Mouse (Mus musculus) adipocyte (in vitro differentiated cells): ENCODE results near the gene Rsl1d1.

Source experiments
- DNase-seq: peaks from one replicate; pipeline ENCODE4 v3.0.0-alpha.2; 2016; ENCODE audit warnings: low spot score

The Rsl1d1 gene

DNA sequence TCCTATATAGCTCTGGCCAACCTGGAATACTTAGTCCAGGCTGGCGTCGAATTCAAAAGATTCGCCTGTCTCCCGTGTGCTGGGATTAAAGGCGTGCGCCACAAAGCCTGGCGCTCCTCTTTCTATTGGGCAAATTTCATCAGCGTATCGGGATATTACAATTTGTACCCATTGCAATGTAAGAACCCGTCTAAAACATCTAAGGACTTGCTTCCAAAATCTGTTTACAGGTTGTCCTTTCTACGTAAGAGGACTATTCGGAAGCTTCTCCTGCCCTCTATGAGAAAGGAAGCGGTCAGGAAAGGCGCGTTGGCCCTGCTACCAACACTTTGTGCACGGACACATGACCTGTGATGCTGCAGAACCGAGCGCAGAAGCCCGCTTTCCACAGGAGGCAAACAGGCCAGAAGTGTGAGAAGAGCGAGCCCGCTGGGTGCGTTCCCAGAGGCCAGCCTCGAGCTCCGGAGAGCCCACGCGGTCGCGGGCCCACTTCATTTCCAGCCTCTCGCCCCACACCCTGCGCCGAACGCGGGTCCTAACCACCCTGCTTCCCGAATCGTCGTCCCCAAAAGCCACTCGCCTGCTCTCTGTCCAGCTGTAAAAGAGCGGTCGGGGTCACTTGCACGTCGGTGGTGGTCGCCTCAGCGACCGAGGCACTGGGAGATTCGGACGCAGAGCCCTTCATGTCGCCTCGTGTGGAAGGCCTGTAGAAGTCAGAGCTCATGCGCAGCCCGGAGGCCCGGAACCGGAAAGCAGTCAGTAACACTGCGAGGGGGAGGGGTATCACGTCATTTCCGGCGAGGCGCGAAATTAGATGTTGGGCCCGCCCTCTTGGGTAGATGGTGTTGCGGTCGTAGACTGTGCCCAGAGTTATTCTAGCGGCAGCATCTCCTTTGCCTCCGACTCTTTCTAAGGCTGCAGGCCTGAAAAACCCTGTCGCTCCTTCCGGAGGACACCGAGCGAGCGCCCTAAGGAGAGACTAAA, at the start of gene Rsl1d1:
Gene Rsl1d1 (minus strand): TSS at position 761 of the 984 bp plus-strand sequence.
- DNase-seq = peak; percentile 98

DNA sequence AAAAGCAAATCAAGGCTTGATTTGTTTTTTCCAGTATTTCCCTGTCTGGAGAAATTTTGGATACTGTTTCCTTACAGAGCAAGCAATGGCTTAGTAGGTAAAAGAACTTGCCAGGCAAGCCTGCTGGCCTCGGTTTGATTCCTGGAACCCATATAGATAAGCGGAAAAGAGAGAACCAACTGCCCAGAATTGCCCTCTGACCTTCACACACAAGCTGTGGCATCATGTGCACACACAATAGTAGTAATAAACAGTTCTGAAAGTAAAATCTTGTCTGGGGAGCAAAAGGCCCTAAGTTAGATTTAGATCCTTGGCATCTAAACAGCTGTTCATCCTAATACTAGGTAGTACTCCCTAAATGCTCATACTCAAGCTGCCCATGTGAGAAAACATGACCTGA, 44.7 kb upstream of the Rsl1d1 start:
- peak; percentile 61 for DNase-seq

DNA sequence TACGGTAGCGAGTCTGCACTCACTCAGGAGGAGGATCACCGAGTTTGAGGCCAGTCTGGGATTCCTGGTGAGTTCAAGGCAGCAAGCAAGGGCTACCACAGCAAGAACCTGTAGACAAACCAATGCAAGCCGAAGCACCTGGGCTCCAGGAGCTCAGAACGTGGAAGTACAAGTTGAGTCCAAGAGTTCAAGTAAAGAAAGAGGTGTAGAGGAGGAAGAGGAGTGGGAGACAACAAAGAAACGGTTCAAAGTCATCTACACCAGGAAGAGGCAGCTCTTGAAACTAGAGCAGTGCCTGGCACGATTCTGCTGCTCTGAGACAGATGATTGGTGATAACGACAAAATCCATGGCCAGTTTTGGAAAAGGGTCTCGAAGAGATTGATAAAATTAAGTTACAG, 42.6 kb upstream of the Rsl1d1 start:
- no peak for DNase-seq

DNA sequence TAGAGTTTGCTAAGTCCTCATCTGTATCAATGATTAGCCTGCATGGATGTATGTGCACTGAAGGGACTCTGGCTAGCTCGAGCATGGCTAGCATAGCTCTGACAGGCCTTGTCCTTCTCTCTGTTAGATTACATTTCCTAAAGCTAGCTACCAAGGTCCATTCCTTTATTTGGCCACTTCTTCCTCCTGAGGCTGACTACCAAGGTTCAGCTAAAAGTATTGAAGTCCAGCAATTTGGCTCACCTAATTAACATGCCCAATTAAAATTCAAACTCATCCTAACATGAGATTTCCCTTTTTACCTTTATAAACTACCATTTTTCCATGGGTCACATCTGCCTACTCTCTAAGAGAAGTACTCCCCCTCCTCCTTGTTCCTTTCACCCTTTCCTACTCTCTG, 39.3 kb upstream of the Rsl1d1 start:
- no peak for DNase-seq

DNA sequence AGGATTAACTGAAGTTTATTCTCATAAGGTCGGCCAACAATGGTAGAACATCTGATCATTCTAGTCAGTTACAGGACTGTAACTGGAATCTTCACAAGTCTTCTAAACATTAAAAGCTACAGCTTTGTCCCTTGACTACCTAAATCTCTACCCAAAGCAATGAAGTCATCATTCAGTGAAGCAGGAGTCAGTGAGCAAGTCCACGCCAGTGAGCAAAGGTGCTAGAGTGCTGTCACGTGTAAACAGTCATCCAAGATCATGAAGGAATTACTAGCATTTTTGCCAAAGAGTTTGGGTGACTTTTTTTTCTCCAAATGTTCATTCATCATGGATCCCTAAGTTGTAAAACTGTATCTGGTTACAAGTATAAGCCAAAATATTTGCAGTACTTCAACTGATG, 14.7 kb upstream of the Rsl1d1 start:
- no peak for DNase-seq

DNA sequence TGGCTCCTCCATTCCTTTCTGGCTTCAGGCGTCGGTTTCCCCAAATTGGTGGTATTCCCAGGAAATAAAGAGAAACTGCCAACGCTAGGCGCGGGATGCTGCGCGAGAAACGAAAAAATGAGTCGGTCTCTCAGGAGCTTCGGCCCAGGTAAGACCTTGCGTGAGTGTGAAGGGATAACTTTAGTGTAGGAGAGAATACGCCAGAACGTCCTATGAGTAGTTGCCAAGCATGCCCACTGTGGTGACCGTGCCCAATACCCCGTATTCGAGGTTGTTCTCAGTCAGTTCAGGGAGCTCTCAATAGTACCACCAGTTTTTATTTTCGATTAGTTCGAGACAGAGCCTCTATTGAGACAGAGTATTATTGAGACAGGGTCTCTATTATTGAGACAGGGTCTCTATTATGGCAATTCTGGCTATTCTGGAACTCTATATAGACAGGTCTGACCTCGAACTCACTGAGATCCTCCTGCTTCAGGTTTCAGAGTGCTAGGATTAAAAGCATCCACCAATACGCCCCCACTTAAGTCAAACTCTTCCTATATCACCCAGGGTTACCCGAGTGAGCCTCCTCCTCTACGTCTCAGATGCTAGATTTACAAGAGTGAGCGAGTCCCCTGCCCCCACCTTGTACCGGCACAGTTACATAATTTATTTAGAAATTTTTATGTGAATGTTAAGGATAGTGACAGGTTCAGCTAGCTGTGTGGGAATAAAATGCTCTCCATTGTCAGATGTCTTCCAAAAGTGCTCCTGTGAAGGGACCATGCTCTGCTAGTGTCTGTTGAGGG, 664 bp upstream of the Rsl1d1 start:
- DNase-seq = no peak

DNA sequence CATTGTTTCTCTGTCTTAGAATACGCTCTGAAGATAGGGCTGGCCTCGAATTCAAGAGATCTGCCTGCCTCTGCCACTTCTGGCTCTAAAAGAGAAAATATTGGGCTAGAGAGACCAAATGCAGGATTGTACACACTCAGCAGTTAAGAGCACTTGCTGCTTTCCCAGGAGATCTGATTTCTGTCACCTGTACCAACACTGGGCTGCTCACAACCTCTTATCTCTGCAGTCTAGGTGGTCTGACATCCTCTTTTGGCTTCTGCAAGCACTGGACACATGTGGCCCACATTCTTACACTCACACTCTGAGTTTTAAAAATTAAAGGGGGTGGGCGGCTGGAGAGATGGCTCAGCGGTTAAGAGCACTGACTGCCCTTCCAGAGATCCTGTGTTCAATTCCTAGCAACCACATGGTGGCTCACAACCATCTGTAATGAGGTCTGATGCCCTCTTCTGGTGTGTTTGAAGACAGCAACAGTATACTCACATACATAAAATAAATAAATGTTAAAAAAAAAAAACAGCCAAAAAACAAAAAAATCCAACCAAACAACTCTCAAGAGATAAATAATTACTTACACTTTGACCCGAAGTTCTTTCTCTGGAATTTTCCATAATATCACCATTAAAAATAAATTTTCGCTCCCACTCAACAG, 1.3 kb downstream of the Rsl1d1 start:
- no peak for DNase-seq

DNA sequence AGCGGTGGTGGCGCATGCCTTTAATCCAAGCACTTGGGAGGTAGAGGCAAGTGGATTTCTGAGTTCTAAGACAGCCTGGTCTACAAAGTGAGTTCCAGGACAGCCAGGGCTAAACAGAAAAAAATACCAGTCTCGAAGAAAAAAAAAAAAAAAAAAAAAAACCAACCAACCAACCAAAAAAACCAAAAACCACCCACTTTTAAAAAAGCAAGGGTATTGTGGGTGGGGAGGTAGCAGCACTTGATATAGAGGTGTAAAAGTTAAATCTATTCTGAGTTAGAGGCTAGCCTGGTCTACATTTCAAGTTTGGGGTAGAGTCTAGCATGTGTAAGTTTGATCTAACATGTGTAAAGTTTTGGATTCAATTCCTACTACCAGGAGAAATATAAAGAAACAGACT, 2.9 kb downstream of the Rsl1d1 start:
- no peak for DNase-seq

DNA sequence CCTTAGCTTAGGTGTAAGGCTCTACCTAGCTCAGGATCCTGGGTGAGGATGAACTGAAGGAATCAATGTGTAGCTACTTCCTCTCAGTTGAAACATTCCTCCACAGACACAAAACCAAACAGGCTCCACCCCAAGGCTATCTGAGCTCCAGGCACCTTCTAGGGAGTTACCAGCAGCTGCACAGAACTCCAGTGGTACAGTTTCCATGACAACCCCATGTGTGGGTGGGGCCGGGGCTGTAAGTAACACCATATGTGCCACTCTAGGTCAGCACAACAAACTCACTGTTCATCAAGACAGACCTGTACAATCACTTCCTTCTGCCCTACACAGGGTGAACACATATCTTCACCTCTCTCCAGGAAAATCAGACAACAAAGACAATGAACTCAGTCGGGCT, 4.7 kb downstream of the Rsl1d1 start:
- DNase-seq = no peak

DNA sequence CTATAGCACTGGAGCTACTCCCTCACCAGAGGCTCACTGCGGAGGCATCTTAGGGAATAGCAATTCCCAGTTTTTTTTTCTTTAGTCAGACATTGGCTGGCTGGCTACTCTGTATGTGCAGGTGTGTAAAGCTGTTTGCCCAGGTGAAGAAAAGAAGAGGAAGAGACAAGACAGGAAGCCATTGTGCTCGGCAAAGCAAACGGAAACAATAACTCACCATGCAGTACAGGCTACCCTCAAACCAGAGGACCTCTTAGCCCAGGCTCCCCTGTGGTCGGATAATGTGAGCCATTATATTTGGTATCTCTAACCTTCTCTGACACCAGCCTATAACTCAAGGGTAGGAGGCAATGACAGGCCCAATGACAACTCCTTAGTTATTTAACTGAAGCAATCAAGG, 6.1 kb downstream of the Rsl1d1 start:
- no peak for DNase-seq

DNA sequence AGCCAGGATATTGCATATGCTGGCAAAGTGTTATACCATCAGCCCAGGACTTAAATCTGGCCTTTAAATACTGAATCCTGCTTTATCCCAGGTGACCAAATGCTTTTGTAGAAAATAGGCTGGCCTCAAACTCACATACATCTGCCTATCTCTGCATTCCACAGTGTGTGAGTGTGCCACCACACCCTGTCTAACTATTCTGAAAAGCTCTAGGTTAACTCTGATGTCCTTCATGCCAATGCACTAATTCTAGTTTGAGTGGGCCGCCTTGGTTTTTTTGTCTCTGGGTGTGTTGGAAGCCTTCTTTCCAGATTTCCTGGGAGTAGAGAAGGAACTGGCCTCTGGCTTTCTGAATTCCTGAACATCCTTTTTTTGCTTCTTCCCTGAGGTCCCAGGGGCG, 9.9 kb downstream of the Rsl1d1 start:
- no peak for DNase-seq

DNA sequence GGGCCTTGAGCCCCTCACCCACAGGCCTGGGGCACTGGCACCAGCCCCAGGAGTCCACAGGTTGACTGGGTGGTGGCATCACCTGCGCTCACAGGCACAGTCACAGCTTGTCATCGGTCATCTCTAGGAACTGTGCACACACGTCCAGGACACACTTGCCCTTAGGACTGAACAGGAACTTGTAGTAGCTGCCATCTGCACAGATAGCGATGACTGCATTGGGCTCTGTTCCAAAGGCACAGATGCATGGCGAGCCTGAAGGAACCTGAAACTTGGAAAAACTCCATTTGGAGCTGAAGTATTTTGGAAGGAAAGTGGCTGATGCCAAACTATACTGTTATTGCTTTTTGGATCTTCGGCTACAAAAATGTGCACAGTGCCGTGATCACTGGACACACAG, 13.0 kb downstream of the Rsl1d1 start:
- DNase-seq = no peak

DNA sequence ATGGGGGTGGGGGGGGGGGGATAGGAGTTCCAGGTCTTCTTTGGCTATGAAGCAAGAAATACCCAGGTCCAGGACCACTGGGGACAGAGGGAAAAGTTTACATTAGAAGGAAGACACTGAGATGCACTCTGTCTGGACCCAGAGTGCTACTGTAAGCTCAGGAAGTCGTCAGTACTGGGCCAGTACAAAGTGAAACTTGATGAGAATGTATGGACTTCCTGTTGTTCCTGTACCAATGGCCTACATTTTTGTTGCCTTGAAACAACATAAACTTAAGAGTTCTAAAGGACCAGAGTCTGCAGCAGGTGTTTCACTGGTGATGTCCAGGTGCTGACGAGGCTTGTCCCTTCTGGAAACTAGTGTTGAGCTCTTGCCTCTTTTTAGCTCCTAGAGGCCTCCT, 25.7 kb downstream of the Rsl1d1 start:
- no peak for DNase-seq

DNA sequence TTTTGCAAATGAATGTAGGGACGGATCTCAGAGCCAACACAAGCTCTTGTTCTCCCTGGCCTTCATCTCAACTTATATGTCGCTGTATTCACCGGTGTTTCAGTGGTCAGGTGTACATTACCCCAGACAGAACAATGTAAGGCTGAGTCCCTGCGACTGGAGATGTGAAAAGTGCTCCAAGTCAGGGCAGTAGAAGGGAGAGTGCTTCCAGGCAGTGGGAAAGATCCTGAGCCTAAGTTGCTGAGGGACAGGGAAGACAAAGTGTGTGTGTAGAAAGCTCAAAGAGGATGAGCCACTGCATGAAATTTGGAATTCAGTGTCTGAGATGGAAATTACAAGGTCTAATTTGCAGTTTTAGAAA, 26.3 kb downstream of the Rsl1d1 start:
- DNase-seq = no peak

DNA sequence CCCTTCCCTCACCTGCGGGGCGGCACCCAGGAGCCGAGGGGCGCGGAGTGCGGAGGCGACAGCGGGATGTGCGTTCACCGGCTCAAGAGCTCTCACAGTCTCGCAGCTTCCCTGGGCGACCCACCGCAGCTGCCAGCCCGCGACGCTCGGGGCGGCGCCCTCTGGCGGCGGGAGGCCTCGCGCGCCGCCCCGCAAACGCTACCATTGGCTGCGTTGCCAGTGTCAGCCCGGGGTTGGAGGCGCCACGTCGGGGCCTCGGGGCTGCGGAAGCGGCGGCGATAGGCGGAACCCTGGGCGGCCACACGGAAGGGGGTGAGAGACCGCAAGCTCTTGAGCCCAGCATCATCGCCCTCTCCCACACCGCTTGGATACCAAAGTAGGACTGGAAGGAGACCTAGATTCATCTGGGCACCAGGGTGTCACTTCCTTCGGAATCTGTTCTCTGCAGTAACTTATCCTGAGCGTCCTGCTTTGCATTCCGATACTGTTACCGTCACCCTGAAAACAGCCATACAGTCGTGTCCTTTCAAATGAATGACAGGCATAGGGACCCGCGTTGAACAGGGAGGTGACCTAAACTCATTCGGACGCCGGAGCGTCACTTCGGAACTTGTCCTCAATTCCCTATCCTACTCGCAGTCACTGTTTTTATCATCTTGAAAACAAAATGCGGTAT, 26.8 kb downstream of the Rsl1d1 start, which contains the start of gene Zc3h7a:
Gene Zc3h7a (minus strand): TSS at position 186 of the 676 bp plus-strand sequence.
- DNase-seq = peak; percentile 88

DNA sequence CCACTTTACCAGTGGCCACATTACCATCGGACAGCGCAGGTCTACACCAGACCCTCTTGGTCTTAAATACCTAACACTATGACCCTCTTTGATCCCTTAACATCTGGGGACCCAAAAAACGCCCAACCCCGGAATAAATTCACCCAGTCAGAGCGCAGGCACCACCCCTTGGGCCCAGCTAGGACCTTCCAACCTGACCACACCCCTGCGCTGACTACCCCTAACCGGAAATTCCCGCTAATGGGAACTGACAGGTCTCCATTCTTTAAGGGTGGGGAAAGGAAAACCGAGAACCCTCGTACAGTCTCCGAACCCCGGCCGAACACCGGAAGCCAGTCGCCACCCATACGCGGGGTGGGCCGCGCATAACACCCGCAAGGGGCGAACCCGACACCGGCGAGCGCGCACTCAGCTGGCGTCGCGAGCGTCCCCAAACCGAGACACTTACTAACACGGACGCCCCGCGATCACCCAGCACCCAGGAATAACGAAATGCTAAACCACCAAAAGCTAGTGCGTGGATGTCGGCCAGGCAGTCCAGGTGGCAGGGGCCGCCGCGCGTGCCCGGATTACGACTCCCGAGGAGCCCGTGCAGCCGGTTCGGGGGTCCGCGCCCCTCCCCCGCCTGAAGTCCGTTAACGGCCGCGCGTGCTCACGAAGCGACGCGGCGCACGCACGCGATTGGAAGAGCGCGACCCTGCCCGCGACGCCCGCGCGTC, 27.5 kb downstream of the Rsl1d1 start:
- DNase-seq = peak; percentile 74

DNA sequence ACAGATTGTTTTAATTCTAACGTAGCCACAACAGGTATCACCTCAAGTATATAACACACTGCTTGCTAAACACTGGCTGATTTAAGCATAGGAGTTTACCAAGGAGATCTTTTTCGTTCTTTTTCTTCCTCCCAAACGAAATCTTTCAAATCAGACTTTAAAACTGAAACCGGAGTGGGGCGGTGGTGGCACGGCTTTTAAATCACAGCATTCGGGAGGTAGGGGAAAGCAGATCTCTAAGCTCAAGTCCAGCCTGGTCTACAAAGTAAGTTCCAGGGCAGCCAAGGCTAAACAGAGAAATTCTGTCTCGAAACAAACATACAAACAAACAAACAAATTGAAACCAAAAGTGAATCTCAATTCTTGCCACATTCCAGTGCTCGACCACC, 28.0 kb downstream of the Rsl1d1 start:
- DNase-seq = peak; percentile 46

DNA sequence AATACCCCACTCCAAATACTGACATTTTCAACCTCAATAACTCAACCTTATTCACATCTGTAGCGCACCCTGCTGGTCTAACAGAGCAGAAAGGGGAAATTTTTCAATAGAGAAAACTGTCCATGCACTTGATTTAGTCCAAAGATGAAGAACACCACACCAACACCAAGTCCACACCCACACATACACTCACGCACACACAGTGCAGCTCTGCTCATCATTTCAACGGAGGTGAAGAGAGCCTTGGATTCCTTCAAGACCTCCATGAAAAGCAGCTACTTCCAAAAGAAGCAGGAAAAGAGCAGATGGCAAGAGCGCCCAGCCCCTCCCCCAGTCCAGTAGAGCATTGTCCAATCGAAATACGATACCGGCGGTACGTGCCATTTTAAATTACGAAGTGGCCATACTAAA, 28.5 kb downstream of the Rsl1d1 start:
- peak; percentile 83 for DNase-seq

DNA sequence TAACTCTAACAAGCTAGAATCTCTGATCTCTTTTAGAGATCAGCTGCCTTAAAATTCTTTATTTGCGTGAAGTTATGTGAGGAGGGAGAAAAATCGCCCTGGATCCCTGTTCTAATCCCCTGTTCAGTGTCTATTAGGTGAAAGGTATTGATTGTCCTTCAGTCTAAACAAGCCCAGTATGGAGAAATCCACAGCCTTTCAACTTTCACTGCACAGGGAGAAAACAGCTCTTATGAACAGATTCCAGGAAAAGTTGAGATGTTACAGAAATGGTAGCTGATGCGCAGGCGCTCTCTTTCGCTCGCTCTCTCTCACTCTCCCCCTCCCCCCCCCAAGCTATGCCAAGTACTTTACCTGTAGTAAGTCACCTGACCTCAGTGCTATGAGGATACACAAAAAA, 31.5 kb downstream of the Rsl1d1 start:
- no peak for DNase-seq

DNA sequence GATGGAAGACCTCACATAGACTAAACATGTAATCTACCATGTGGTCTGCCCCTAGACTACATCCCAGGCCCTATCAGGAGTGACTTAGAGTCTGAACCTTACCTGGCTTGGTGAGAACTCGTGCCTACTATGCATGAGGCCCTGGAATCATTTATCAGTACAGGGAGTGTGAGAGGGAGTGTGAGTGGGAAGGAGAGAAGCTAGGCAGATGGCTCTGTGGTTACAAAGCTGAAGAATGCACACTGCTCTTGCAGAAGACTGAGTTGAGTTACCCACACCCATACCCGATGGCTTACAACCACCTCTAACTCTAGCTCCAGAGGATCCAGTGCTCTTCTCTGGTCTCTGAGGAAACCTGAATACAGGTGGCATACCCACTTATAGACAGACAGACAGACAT, 36.7 kb downstream of the Rsl1d1 start:
- DNase-seq = no peak

DNA sequence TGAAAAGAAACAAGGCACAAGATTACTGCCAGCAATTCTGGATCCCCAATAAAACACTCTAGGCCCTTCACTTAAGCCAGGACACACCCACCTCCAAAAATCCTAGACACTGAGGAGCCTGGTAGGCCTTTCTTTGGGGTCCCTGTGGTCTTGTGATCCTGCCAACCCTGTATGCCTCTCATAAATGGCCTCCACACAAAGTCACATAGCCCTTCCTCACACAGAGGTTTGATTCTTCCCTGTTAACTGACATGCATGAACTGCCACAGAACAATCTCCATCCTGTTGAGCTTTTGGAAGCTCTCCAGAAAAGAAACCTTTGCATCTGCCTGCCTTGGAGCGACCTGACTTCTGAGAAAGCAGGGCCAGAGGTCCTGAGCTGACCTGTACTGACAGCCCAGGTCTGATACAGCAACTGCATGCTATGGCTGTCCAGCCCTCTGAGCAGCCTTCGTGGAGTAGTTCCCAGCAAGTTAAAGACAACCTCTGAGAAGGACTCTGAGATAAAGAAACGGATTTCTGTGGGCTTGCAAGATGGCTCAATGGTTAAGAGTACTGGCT, 38.4 kb downstream of the Rsl1d1 start:
- DNase-seq = no peak
